Mouse (Mus musculus) liver, embryonic 14.5 days (tissue): ENCODE measurements at regions not wholly inside any gene's neighbourhood (a gene's known extent, or its start where the extent isn't known, plus 50 kb on each side); places are given as distances from the start of the nearest gene placed in this dataset.

ENCODE experiments used
- CTCF ChIP-seq: IDR thresholded peaks from 2 replicates; pipeline ENCODE4 v1.5.1; 2016; ENCODE audit warnings: antibody characterized with exemption, low read depth, control low read depth
- EP300 ChIP-seq: IDR thresholded peaks from 2 replicates; pipeline ENCODE4 v1.6.1; 2016; ENCODE audit warnings: antibody characterized with exemption, low read depth

DNA sequence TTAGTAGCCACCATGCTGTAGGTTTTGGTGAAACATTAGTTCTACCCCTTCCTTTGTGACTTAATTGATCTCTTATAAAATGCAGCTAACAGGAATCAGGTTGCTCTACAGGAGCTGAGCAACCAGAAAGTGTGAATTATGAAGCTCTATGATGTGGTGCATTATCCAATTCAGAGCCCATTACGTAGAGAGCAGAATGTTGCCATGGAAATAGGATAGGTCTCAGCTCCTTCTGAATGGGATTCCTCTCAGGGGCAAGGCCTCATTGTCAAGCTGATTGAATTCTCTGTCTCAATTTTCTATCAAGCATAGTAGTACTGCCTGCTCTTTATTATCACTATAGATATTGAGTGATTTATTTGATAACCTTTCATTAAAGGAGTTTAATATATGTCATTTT is 185.6 kb upstream of the Klf6 start:
- no peak for TF ChIP-seq CTCF
- TF ChIP-seq EP300 = no peak
